Mouse (Mus musculus): ENCODE measurements around the gene Gm45062. TPM values are rescaled to one million over a fixed set of nuclear protein-coding genes. Genes with fewer than 3 reads are reported as not detected.

Gene Gm45062
- polyA plus RNA-seq, 1 experiment from 2014 or later: 10.6 TPM

DNA sequence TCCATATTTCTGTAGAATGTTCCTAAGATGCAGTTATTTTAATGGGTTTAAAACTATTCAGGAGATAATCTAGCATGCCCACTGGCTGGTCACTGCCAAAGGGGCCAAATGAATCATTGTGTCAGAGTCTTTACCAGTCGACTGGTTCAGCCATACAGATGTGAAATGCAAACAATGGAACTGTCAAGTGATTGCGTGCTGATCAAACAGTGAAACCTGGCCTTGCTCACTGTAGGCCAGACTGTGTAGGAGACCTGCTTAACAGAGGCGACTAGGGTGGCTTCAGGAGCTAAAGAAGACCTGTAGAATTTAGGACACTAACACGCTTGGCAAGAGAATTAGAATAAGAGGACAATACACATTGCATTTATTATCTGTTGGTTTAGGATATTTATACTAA is 135.8 kb downstream of the Gm45062 start:
- Histone ChIP-seq H3K4me2 (replicated peaks) (no peak overlapping the region), H3K4me1 (replicated peaks; ENCODE audit: control insufficient read depth, insufficient read depth, low read length) (0 out of 2 replicates have a peak, but pooled peaks cover 3% of the 10 kb centered on the region), H3K9ac (no peak overlapping the region), H3K36me3 (replicated peaks; ENCODE audit: control insufficient read depth, insufficient read depth) (no peaks in the 10 kb centered on the region), H3K4me3 (replicated peaks; ENCODE audit: low read length) (no peak overlapping the region), H3K9me3 (ENCODE audit: control insufficient read depth, low read length) (no peaks in the 10 kb centered on the region), H3K27me3 (ENCODE audit: control insufficient read depth, insufficient read depth, low read length) (no peaks in the 10 kb centered on the region), H3K27ac (no peak overlapping the region)
- ATAC-seq (ENCODE audit: low FRiP score) (no peak), DNase-seq (ENCODE audit: low spot score) (no peak)
- 23% methylated on average over 4 of the region's 4 CpGs for WGBS

DNA sequence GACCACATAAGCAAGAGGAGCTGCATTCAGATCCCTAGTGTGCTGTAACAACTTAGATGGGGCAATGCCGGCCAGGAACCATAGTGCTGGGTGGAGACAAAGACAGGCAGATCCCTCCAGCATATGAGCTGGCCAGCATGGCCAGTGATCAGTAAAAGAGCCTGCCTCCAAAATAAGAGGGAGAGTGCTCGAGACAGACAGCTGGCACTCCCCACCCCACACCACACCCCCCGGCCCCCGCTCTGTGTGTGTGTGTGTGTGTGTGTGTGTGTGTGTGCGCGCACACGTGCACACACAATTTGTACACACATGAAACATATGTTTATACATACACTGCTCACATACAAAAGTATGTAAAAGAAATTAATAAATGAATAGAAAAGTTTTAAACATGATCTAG is 138.0 kb downstream of the Gm45062 start:
- ATAC-seq (ENCODE audit: low FRiP score) (no peak), DNase-seq (ENCODE audit: low spot score) (no peak)
- Histone ChIP-seq H3K27me3 (ENCODE audit: control insufficient read depth, insufficient read depth, low read length) (no peaks in the 10 kb centered on the region), H3K4me1 (replicated peaks; ENCODE audit: control insufficient read depth, insufficient read depth, low read length) (0 out of 2 replicates have a peak, but pooled peaks cover 3% of the 10 kb centered on the region), H3K4me3 (replicated peaks; ENCODE audit: low read length) (no peak overlapping the region), H3K4me2 (replicated peaks) (no peak overlapping the region), H3K36me3 (replicated peaks; ENCODE audit: control insufficient read depth, insufficient read depth) (0 out of 2 replicates have a peak, but pooled peaks cover 3% of the 10 kb centered on the region), H3K9me3 (ENCODE audit: control insufficient read depth, low read length) (no peaks in the 10 kb centered on the region), H3K27ac (no peak overlapping the region), H3K9ac (no peak overlapping the region)
- 83% methylated on average over 7 of the region's 7 CpGs for WGBS

DNA sequence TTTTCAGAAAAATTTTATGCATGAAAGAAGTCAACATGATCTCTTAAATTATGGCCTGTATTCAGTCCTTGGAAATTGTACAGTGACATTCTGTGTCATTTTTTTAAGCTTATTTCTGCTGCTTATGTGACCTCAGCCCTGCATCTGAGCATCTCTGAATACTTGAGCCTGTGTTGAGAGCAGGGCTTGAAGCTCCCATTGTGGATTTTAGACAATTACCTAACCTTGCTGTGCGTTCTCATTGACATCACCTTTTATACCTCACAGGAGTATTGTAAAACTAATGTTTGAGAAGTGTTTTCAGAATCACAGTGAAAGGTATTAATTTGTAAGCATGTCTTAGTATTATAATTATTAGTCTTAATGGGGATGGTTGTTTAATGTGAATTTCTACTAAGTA is 140.5 kb downstream of the Gm45062 start:
- Histone ChIP-seq H3K9me3 (ENCODE audit: control insufficient read depth, low read length) (no peaks in the 10 kb centered on the region), H3K4me1 (replicated peaks; ENCODE audit: control insufficient read depth, insufficient read depth, low read length) (0 out of 2 replicates have a peak, but pooled peaks cover 3% of the 10 kb centered on the region), H3K36me3 (replicated peaks; ENCODE audit: control insufficient read depth, insufficient read depth) (0 out of 2 replicates have a peak, but pooled peaks cover 3% of the 10 kb centered on the region), H3K9ac (no peak overlapping the region), H3K27ac (no peak overlapping the region), H3K4me2 (replicated peaks) (no peak overlapping the region), H3K27me3 (ENCODE audit: control insufficient read depth, insufficient read depth, low read length) (no peaks in the 10 kb centered on the region), H3K4me3 (replicated peaks; ENCODE audit: low read length) (no peak overlapping the region)
- WGBS: 62% methylated on average over 1 of the region's 1 CpGs
- ATAC-seq (ENCODE audit: low FRiP score) (no peak), DNase-seq (ENCODE audit: low spot score) (no peak)

DNA sequence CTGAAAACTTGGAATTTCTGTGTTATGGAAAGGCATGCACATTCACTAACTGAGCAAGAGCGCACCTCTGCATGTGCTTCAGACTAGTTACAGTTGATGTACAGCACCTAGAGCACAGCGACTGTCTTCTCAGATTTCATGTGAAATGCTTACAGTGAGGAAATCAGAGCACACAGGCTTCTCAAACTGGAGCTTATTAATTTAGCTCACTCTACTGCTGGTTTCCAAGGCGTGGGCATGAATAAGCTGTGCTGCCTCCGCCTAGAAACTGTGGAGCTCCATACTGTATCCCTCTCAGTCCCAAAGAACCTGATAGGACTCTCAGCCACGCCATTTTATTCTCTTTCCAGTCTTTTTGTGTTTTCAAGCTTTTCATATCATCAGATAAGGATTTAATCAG is 143.9 kb downstream of the Gm45062 start:
- Histone ChIP-seq H3K4me2 (replicated peaks) (no peak overlapping the region), H3K27me3 (ENCODE audit: control insufficient read depth, insufficient read depth, low read length) (no peaks in the 10 kb centered on the region), H3K27ac (no peak overlapping the region), H3K4me3 (replicated peaks; ENCODE audit: low read length) (no peak overlapping the region), H3K36me3 (replicated peaks; ENCODE audit: control insufficient read depth, insufficient read depth) (0 out of 2 replicates have a peak, but pooled peaks cover 3% of the 10 kb centered on the region), H3K9me3 (ENCODE audit: control insufficient read depth, low read length) (no peaks in the 10 kb centered on the region), H3K4me1 (replicated peaks; ENCODE audit: control insufficient read depth, insufficient read depth, low read length) (no peaks in the 10 kb centered on the region), H3K9ac (no peak overlapping the region)
- no peak for ATAC-seq (ENCODE audit: low FRiP score)
- whole genome bisulfite sequencing: 90% methylated on average over 5 of the region's 5 CpGs
- no peak for DNase-seq (ENCODE audit: low spot score)

DNA sequence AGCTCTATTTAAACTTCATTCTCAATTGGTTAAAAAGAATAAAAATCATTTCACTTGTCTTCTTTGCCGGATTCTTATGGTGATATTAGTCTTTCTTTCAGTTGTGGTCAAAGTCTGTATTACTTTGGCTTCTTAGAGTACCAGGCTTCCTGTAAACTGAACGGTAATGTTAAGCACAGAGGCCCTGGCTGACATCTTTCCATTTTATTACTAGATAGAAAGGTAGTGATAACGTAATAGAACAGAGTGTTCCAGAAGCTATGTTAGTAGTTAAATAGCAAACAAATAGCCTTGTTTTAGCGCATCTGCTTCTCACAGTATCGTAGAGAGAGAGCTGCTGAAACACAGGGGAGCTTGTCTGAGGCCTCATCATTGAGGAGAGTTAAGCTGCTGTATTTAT is 146.6 kb downstream of the Gm45062 start:
- 91% methylated on average over 5 of the region's 5 CpGs for WGBS
- Histone ChIP-seq H3K9ac (no peak overlapping the region), H3K36me3 (replicated peaks; ENCODE audit: control insufficient read depth, insufficient read depth) (0 out of 2 replicates have a peak, but pooled peaks cover 3% of the 10 kb centered on the region), H3K9me3 (ENCODE audit: control insufficient read depth, low read length) (no peaks in the 10 kb centered on the region), H3K27me3 (ENCODE audit: control insufficient read depth, insufficient read depth, low read length) (no peaks in the 10 kb centered on the region), H3K27ac (no peak overlapping the region), H3K4me3 (replicated peaks; ENCODE audit: low read length) (no peak overlapping the region), H3K4me1 (replicated peaks; ENCODE audit: control insufficient read depth, insufficient read depth, low read length) (no peaks in the 10 kb centered on the region), H3K4me2 (replicated peaks) (no peak overlapping the region)
- no peak for DNase-seq (ENCODE audit: low spot score)
- ATAC-seq (ENCODE audit: low FRiP score): no peak

DNA sequence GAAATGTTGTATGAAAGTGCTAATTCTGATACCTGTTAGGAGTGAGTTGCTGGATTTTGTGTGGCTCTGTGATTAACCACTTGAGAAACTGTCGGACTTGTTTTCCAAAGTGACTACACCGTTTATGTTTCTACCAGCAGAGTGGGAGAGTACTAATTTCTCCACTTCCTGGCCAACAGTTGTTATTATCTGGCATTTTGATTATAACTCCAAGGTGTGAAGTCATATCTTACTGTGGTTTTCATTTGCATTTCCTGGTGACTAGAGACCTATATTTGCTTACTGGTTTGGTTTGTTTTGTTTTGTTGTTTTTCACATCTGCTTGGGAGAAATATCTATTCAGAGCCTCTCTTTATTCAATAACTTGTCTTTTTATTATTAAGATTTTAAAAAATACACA is 149.1 kb downstream of the Gm45062 start:
- H3K27ac ChIP-seq: no peak overlapping the region
- 92% methylated on average over 2 of the region's 2 CpGs for WGBS
- no peak for ATAC-seq (ENCODE audit: low FRiP score)
- no peaks in the 10 kb centered on the region for H3K36me3 ChIP-seq (replicated peaks; ENCODE audit: control insufficient read depth, insufficient read depth)
- no peaks in the 10 kb centered on the region; the same call in 1 of the 2 replicates for H3K4me1 ChIP-seq (replicated peaks; ENCODE audit: control insufficient read depth, insufficient read depth, low read length)
- H3K27me3 ChIP-seq (ENCODE audit: control insufficient read depth, insufficient read depth, low read length): no peaks in the 10 kb centered on the region
- no peak overlapping the region for H3K4me3 ChIP-seq (replicated peaks; ENCODE audit: low read length)
- no peak for DNase-seq (ENCODE audit: low spot score)
- H3K9ac ChIP-seq: no peak overlapping the region
- H3K9me3 ChIP-seq (ENCODE audit: control insufficient read depth, low read length): no peaks in the 10 kb centered on the region
- H3K4me2 ChIP-seq (replicated peaks): no peak overlapping the region

DNA sequence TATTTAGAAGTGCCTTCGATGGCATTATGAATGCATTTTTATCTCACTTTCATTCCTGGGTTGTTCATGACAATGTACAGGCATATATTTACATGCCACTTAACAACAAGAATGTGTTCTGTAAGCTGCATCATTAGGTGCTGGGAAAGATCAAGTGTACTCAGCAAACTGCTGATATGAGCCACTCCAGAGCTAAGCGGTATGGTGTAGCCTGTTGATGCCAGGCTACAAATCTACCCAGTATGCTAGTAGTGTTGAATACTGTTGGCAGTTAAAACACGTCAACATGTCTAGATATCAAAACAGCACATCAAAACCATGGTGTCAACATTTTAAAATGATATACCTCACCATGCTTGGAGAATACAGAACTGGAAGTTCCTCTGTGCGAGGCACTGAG is 150.6 kb downstream of the Gm45062 start:
- no peak overlapping the region for H3K4me3 ChIP-seq (replicated peaks; ENCODE audit: low read length)
- H3K27me3 ChIP-seq (ENCODE audit: control insufficient read depth, insufficient read depth, low read length): no peaks in the 10 kb centered on the region
- no peak overlapping the region for H3K4me2 ChIP-seq (replicated peaks)
- no peaks in the 10 kb centered on the region; the same call in 1 of the 2 replicates for H3K4me1 ChIP-seq (replicated peaks; ENCODE audit: control insufficient read depth, insufficient read depth, low read length)
- H3K9ac ChIP-seq: no peak overlapping the region
- no peak overlapping the region for H3K27ac ChIP-seq
- no peaks in the 10 kb centered on the region for H3K36me3 ChIP-seq (replicated peaks; ENCODE audit: control insufficient read depth, insufficient read depth)
- ATAC-seq (ENCODE audit: low FRiP score): no peak
- no peaks in the 10 kb centered on the region for H3K9me3 ChIP-seq (ENCODE audit: control insufficient read depth, low read length)
- no peak for DNase-seq (ENCODE audit: low spot score)
- WGBS: 86% methylated on average over 4 of the region's 4 CpGs

DNA sequence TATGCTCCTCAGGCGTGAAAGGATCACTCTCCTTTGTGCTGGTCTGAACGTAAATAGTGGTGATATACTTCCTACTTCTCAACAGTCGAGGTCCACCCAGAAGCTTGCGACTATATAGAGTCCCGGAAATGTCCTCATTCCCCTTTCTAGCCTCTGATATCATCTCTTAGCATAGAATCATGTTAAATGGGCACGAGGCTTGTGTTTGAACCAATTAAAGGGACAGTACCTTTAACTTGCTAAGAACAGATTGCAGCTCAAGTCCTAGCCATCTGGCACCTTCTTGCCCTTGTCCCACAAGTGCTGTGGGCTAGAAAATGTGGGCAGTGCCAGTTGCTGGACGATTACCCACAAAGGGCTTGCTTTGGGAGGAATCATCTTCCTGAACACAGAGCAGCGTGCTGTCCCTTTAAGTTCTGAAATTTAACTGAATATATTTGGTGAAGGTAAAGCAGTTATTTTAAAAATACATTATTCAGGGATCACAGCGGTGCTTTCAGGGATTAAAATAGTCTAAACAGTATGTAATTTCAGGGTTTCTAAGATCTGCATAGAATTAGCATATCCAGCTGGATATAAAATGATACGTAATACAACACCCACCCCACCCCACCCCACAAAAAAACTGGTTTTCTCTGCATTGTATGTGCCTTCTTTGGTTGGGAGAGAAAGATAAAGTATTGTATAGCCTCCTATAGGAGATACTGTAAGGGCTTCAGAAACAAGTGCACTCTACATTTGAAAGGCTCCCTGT is 153.8 kb downstream of the Gm45062 start:
- DNase-seq (ENCODE audit: low spot score) (peak; percentile 42), ATAC-seq (ENCODE audit: low FRiP score) (no peak)
- H3K9me3 ChIP-seq (ENCODE audit: control insufficient read depth, low read length): no peaks in the 10 kb centered on the region
- no peak overlapping the region for H3K9ac ChIP-seq
- no peak overlapping the region for H3K4me2 ChIP-seq (replicated peaks)
- H3K36me3 ChIP-seq (replicated peaks; ENCODE audit: control insufficient read depth, insufficient read depth): no peaks in the 10 kb centered on the region
- H3K4me3 ChIP-seq (replicated peaks; ENCODE audit: low read length): no peak overlapping the region
- 62% methylated on average over 10 of the region's 10 CpGs for WGBS
- no peaks in the 10 kb centered on the region for H3K27me3 ChIP-seq (ENCODE audit: control insufficient read depth, insufficient read depth, low read length)
- no peaks in the 10 kb centered on the region; the same call in 1 of the 2 replicates for H3K4me1 ChIP-seq (replicated peaks; ENCODE audit: control insufficient read depth, insufficient read depth, low read length)
- no peak overlapping the region for H3K27ac ChIP-seq

DNA sequence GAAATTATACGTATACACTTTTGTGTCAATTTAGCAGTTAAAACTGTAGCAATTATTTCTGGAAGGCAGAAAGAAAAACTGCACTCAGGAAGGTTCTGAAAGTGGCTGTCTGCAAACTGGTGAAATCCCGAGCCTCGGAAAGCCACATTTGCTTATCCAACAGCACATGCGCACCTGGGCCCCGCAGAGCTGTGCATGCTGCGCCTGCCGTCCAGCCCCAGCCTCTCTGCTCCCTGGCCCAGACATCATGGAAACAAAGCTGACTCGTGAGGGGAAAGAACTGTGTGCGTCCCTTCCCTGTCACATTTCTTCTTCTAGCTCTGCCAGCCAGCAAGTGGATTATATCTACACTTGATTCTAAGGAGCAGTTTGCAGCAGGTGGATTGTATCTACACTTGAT is 154.8 kb downstream of the Gm45062 start:
- Histone ChIP-seq H3K4me3 (replicated peaks; ENCODE audit: low read length) (peak overlapping the region; percentile 13; the same call in 1 of the 2 replicates), H3K9ac (0 out of 2 replicates have a peak overlapping the region, but pooled peaks have one; percentile 3), H3K4me1 (replicated peaks; ENCODE audit: control insufficient read depth, insufficient read depth, low read length) (no peaks in the 10 kb centered on the region; the same call in 1 of the 2 replicates), H3K27ac (peak overlapping the region; percentile 67), H3K27me3 (ENCODE audit: control insufficient read depth, insufficient read depth, low read length) (no peaks in the 10 kb centered on the region), H3K4me2 (replicated peaks) (peak overlapping the region; percentile 22; the same call in 1 of the 2 replicates), H3K36me3 (replicated peaks; ENCODE audit: control insufficient read depth, insufficient read depth) (no peaks in the 10 kb centered on the region), H3K9me3 (ENCODE audit: control insufficient read depth, low read length) (no peaks in the 10 kb centered on the region)
- no peak for ATAC-seq (ENCODE audit: low FRiP score)
- WGBS: 52% methylated on average over 9 of the region's 9 CpGs
- DNase-seq (ENCODE audit: low spot score): no peak
